Mouse (Mus musculus) forelimb bud, embryonic 11.5 days (tissue): ENCODE measurements around the gene Cgnl1.

ENCODE experiments used
- DNase-seq: peaks from one replicate; pipeline ENCODE4 v3.0.0-alpha.2; 2012; ENCODE audit warnings: low read depth, low spot score

Gene Cgnl1

DNA sequence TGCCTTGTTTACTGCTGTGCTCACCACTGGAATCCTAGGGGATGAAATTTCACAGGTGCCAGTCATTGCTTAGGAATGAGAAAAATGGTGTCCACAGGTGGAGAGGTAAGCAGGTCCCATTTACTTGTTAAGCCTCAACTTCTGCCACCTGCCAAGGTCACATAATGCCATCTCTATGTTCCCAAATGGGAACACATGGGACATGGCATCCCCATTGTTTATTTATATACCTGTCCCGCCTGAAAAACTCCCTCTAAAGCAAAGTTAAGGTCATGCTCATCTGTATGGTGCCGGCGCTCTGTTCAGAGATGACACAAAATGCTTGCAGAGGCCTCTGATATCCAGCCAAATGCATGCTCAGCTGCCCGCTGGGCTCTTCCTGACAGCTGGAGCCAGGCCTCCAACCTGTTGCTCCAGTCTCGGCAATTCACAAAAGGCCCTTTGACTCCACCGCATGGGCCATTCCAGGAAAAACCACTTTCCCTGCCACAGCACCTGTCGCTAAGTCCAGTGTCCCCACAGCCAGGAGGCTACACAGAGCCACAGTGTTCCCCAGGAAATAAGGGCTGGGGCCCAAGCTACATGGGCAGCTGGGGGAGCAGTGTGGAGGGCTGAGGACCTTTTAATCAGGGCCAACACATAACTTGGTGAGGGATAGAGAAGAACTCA, 192.4 kb downstream of the Cgnl1 start:
- peak; percentile 13 for DNase-seq
